Mouse (Mus musculus) ES-E14 (cell line): ENCODE measurements around the gene Slc44a1. TPM values are rescaled to one million over a fixed set of nuclear protein-coding genes. Genes with fewer than 3 reads are reported as not detected.
A peak's percentile ranks its signal among the peaks of the same experiment; 100 is the strongest.

Experiments
- DNase-seq: peaks from one replicate; pipeline ENCODE4 v3.0.0-alpha.2; 2013; ENCODE audit warnings: low read depth, low spot score
- H3K27ac ChIP-seq: 2 replicates; pipeline ENCODE4 v1.5.1; 2012; ENCODE audit warnings: low read depth, mild to moderate bottlenecking, low read length, moderate library complexity, mixed read lengths; ENCODE audit not compliant: poor library complexity, insufficient read depth, severe bottlenecking
- H3K36me3 ChIP-seq: 2 replicates; pipeline ENCODE4 v1.6.1; 2012; ENCODE audit warnings: mild to moderate bottlenecking, low read length, moderate library complexity, mixed read lengths; ENCODE audit not compliant: control insufficient read depth, poor library complexity, insufficient read depth, severe bottlenecking
- H3K4me1 ChIP-seq, 2 experiments: fragments of 150-350 bp in 1 of 2; sonication (generic) in 1 of 2; 2 replicates each; pipeline ENCODE4 v1.6.1; 2012; ENCODE audit warnings: low read length in 2 of 2, mild to moderate bottlenecking in 1 of 2, mixed read lengths in 1 of 2; ENCODE audit not compliant: control insufficient read depth in 2 of 2, insufficient read depth in 2 of 2, poor library complexity in 1 of 2
- H3K4me3 ChIP-seq, 2 experiments: fragments of 150-350 bp in 1 of 2; sonication (generic) in 1 of 2; 2 replicates each; pipeline ENCODE4 v1.5.1; 2012; ENCODE audit warnings: low read length in 2 of 2, low read depth in 1 of 2, mild to moderate bottlenecking in 1 of 2, mixed read lengths in 1 of 2; ENCODE audit not compliant: insufficient read depth in 1 of 2, poor library complexity in 1 of 2, severe bottlenecking in 1 of 2
- H3K9ac ChIP-seq: 2 replicates; pipeline ENCODE4 v1.6.1; 2012; ENCODE audit warnings: low read depth, mild to moderate bottlenecking, low read length, mixed read lengths; ENCODE audit not compliant: poor library complexity, insufficient read depth, severe bottlenecking
- H3K9me3 ChIP-seq: fragments of 150-350 bp; sonication (generic); 2 replicates; pipeline ENCODE4 v1.6.1; 2012; ENCODE audit warnings: low read depth, mild to moderate bottlenecking, low read length; ENCODE audit not compliant: control insufficient read depth, insufficient read depth
- CHD2 ChIP-seq: IDR thresholded peaks from 2 replicates; pipeline ENCODE4 v1.6.1; 2014; ENCODE audit warnings: mild to moderate bottlenecking, low read depth, low read length, inconsistent platforms
- HCFC1 ChIP-seq: IDR thresholded peaks from 2 replicates; pipeline ENCODE4 v1.6.1; 2012; ENCODE audit warnings: low read length, inconsistent platforms, borderline replicate concordance; ENCODE audit not compliant: insufficient read depth
- MAFK ChIP-seq: IDR thresholded peaks from 2 replicates; pipeline ENCODE4 v1.6.1; 2014; ENCODE audit warnings: mild to moderate bottlenecking, low read depth, low read length, inconsistent platforms; ENCODE audit not compliant: insufficient read depth
- ZC3H11A ChIP-seq: IDR thresholded peaks from 2 replicates; pipeline ENCODE4 v1.6.1; 2012; ENCODE audit warnings: low read depth, mild to moderate bottlenecking, inconsistent platforms, low read length, borderline replicate concordance
- ZNF384 ChIP-seq: IDR thresholded peaks from 2 replicates; pipeline ENCODE4 v1.6.1; 2012; ENCODE audit warnings: low read depth, low read length, inconsistent platforms
- in situ Hi-C, 2 experiments: fragments of 600-800 bp; cut with MboI; formaldehyde crosslinking; loops; one replicate each; pipeline ENCODE4 v1.15.1; 2025; ENCODE audit warnings: low sequenced_read_pairs in 2 of 2, inconsistent platforms in 1 of 2; ENCODE audit not compliant: unreplicated experiment in 2 of 2
- total RNA-seq: library from RNA; depleted of rRNA; stranded (reverse); fragments of 300-350 nt; gene quantifications from 2 replicates; pipeline ENCODE4 v1.2.3, GENCODE M21; 2012

Gene Slc44a1
- total RNA-seq, 1 experiment, result 48.0 TPM

DNA sequence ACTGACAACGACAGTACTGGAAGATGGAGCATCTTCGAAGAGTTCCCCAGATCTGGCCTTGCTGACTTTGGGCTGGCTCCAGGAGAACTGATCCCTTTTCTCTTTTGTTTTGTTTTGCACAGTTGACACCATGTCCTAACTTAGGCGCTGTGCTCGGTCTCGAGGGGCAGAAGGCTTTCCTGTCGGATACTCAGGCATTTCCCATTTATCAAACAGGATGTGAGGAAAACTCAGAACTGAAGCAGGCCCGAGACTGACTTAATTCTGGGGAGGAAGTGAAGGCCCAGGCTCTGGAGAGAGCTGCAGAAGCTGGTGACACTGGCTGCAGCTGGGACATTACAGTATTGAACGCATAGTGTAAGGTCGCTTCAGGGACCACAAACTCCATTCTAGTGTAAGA is 152.2 kb downstream of the Slc44a1 start:
- Histone ChIP-seq H3K36me3 (no peaks in the 10 kb centered on the region), H3K4me3 (no peak overlapping the region), H3K4me1 (peaks cover 0 to 2% of the 10 kb centered on the region in 2 experiments; a peak in 1 of 4 replicates), H3K9me3 (no peaks in the 10 kb centered on the region), H3K9ac (no peak overlapping the region), H3K27ac (no peak overlapping the region; the same call in 1 of the 2 replicates)
- no peak for DNase-seq
- TF ChIP-seq ZNF384 (no peak), MAFK (no peak), CHD2 (no peak), HCFC1 (no peak), ZC3H11A (no peak)
- in situ Hi-C loops, result loop anchor here (10.0 to 25.0 kb wide), 3 partner anchors 208 to 480 kb away; no protein-coding TSS in a partner anchor

DNA sequence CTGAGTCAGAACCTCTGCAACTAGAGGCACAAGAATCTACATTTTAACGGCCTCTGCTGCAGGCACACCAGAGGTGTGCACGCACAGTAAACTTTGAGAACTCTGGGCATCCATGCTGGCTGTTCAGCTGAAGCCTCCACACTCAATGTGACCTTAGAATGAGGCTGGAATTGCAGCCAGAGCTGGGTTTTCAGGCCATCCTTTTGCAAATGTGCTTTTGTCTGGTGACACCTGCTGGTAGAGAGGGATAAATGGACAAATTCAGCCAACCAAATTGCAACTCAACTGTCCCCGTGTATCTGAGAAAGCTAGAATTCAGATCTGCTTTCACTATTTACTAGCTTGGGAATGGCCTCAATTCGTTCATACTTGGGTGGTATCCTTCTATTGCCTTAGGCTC is 154.0 kb downstream of the Slc44a1 start:
- no peak overlapping the region for H3K9ac ChIP-seq
- no peak overlapping the region for H3K4me3 ChIP-seq
- TF ChIP-seq ZC3H11A (peak; percentile 90), MAFK (no peak)
- DNase-seq, result peak; percentile 51
- in situ Hi-C loops, result loop anchor here (10.0 to 25.0 kb wide), 3 partner anchors 209 to 482 kb away; no protein-coding TSS in a partner anchor
- no peak overlapping the region for H3K27ac ChIP-seq
- peaks cover 0 to 2% of the 10 kb centered on the region in 2 experiments; a peak in 1 of 4 replicates for H3K4me1 ChIP-seq
- no peaks in the 10 kb centered on the region for H3K9me3 ChIP-seq
- H3K36me3 ChIP-seq, result no peaks in the 10 kb centered on the region

DNA sequence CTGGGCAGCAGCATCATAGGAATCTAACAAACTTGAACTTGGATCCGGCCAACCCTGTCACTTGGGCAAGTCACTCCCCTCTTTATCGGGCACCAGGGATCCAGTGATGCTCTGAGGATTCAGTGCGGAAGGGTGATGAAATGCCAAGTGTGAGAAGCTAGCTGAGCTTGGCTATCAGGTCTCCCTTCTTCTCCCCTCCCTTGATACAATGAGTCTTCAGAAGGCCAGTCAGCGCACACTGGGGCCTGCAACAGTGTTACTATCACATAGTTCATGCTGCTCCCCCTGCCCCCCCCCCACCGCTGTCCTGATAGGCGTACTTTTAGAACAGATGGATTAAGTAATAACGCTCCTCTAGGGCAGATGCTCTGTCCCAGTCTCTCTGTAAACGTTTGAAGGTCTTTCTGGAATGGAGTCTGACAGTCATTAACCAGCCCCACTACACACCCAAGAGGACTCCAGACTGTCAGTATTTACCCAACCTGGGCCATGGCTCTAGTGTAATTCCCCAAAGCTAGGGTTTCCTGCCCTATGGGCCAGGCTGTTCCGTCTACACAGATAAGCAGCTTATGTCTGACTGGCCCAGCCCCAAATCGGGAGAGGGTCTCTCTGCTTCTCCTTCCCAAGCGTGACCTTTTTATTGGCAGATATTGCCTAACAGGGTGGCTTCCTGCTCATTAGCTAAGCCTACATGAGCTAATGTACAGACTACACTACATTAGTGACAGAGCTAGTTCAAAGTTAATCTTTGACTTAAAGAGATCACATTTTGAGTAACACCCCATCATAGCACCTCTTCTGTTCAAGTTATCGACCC is 155.2 kb downstream of the Slc44a1 start:
- no peak for TF ChIP-seq HCFC1
- TF ChIP-seq ZC3H11A, result no peak
- TF ChIP-seq ZNF384, result no peak
- no peak for TF ChIP-seq CHD2
- TF ChIP-seq MAFK, result no peak
- DNase-seq, result no peak
- in situ Hi-C loops, result loop anchor here (10.0 to 25.0 kb wide), 3 partner anchors 211 to 483 kb away; no protein-coding TSS in a partner anchor

DNA sequence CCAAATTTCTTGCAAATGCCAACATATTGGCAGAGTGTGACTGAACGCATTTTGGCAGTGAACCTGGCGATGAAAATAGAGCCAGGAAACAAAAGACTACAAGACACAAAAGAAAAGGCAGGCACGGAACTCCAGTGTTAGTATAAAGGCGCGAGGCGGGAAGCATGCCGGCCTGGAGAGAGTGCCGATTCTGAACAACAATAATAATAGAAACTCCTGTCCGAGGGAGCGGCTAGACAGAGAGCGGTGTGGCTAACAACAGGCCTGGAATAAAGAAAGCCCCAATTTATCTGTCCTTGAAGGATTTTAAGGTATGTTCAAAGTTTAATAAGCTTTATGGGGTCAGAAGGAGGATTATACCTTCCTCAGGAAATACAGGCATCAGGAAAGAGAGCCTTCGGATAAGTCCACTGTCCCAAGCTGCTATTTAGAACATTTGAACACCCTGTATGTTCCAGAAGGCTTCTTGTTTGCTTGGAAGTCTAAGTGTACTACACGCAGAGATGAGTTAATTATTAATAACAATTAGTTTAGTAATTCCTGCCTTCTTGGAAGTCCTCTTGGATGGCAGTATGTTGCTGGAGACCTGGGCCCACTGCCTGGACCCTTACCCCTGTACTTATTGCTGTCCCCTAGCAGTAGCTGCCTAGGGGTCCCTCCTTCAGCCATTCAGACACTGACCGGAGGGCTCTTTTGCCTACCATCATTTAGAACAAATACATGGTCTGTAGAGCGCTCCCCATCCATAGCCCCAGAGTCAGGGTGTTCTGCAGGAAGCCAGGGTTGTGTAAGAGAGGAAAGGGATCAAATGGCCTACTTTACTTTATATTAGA is 156.1 kb downstream of the Slc44a1 start:
- H3K4me3 ChIP-seq, result no peak overlapping the region
- H3K27ac ChIP-seq, result no peak overlapping the region
- H3K9me3 ChIP-seq, result no peaks in the 10 kb centered on the region
- in situ Hi-C loops, result loop anchor here (10.0 to 25.0 kb wide), 3 partner anchors 211 to 484 kb away; no protein-coding TSS in a partner anchor
- H3K9ac ChIP-seq, result no peak overlapping the region
- no peaks in the 10 kb centered on the region for H3K36me3 ChIP-seq
- peaks cover 0 to 2% of the 10 kb centered on the region in 2 experiments; a peak in 1 of 4 replicates for H3K4me1 ChIP-seq
- TF ChIP-seq CHD2 (no peak), ZC3H11A (no peak), ZNF384 (no peak), HCFC1 (no peak), MAFK (no peak)
- DNase-seq, result no peak

More for the DNA sequence above, 155.2 kb downstream of the Slc44a1 start:
- no peak overlapping the region for H3K9ac ChIP-seq
- no peak overlapping the region for H3K4me3 ChIP-seq
- peaks cover 0 to 2% of the 10 kb centered on the region in 2 experiments; a peak in 1 of 4 replicates for H3K4me1 ChIP-seq
- no peaks in the 10 kb centered on the region for H3K36me3 ChIP-seq
- no peaks in the 10 kb centered on the region for H3K9me3 ChIP-seq
- no peak overlapping the region for H3K27ac ChIP-seq
